Mouse (Mus musculus) v-Abl transformed pro-B cells (cell line): ENCODE results near the gene Fam20a.

Experiments used
- in situ Hi-C, 2 experiments: fragments of 400-800 bp; cut with MboI; formaldehyde crosslinking; loops; one replicate each; pipeline ENCODE4 v1.15.1; 2025; ENCODE audit not compliant: unreplicated experiment in 2 of 2

Gene Fam20a

DNA sequence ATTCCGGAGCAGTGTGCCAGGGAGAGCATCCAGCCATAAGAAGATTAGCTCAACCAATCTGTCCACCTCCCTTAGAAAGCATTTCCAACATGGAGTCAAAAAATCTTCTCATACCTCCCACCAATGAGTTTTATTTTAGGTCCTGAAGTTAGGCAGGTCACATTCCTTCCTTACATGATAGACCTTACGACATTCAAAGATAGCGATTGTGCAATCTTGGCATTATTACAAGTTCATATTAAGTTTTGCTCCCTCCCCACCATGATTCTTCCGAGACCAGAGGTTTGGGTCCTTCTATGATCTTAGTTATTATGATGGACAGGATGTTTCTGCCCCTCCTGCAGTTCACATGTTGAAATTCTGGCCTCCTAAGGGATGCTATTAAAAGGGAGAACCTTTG lies 32.5 kb downstream of the Fam20a start:
- in situ Hi-C loops: loop anchor here in 1 of 2 experiments (25.0 kb wide), 1 partner anchor 573 kb away; the partner anchor contains the start of gene Abca6

DNA sequence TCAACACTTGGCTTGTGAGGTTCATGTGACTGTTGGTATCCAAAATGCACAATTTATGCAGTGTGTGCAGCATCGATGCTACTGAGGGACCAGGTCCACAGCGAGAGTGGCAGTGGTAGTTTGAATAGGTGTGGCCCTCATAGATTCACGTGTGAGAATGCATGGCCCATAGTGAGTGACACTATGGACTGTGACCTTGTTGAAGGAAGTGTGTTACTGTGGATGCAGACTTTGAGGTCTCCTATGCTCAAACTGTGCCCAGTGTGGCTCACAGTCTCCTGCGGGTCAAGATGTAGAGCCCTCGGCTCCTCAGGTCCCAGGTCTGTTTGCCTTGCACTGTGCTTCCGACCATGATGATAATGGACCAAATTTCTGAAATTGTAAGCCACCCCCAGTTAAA lies 39.9 kb downstream of the Fam20a start:
- in situ Hi-C loops: loop anchor here in 1 of 2 experiments (25.0 kb wide), 1 partner anchor 580 kb away; the partner anchor contains the start of gene Abca6

DNA sequence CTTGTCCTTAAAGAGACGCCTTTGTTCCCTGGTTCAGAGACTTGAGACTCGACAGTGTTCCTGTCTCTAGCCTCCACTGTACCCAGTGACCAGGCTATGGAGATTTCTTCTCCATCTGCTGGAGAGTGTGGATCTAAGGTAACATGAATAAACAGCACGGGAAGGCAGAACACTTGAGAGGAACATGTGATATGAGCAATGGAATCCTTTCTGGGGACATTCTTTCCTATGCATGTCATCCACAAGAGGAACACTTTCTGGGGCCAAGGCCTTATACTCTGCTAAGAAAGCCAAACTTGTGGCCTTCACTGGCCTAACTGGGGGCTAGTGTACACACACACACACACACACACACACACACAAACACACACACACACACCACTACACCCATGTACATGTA lies 40.5 kb downstream of the Fam20a start:
- in situ Hi-C loops: loop anchor here in 1 of 2 experiments (25.0 kb wide), 1 partner anchor 581 kb away; the partner anchor contains the start of gene Abca6

DNA sequence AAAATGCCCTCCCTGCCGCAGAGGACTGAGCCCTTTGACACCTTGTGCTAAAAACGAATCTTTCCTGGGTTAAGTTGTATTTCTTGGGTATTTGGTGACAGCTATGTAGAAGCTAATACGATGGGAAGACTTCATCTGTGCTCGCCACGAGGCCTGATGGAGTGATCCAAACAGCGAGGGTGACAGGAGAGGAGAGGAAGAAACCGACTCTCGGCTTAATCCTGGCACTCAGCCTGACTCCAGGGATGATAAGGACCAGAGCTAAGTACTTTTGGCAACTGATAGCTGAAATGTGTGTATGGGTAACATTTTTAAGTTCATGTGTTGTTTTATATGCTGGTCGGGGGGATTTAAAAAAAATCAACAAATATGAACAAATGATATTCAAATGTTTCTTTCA lies 41.1 kb downstream of the Fam20a start:
- in situ Hi-C loops: loop anchor here in 1 of 2 experiments (25.0 kb wide), 1 partner anchor 581 kb away; the partner anchor contains the start of gene Abca6

DNA sequence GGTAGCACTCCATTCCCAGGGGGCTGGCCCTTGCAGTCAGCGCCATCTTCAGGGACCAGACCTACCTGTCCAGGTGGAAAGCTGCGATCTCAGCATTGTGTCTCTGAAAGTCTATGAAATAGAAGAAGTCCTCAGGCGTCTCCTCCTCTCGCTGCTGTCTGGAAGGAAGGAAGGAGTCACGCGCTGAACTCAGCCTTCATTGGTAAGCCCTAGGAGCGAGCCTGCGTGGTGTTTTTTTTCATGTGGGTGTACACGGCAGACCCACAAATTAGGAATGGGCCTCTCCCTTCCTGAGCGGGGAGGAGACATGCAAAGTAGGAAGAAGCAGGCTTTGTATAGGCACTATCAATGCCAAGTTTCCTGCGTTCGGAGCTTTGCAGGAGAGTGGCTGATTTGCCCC lies 43.8 kb downstream of the Fam20a start:
- in situ Hi-C loops: loop anchor here (10.0 to 25.0 kb wide), 2 partner anchors 584 to 587 kb away; partner anchors contain the start of gene Abca6 (in 1 of the 2)

DNA sequence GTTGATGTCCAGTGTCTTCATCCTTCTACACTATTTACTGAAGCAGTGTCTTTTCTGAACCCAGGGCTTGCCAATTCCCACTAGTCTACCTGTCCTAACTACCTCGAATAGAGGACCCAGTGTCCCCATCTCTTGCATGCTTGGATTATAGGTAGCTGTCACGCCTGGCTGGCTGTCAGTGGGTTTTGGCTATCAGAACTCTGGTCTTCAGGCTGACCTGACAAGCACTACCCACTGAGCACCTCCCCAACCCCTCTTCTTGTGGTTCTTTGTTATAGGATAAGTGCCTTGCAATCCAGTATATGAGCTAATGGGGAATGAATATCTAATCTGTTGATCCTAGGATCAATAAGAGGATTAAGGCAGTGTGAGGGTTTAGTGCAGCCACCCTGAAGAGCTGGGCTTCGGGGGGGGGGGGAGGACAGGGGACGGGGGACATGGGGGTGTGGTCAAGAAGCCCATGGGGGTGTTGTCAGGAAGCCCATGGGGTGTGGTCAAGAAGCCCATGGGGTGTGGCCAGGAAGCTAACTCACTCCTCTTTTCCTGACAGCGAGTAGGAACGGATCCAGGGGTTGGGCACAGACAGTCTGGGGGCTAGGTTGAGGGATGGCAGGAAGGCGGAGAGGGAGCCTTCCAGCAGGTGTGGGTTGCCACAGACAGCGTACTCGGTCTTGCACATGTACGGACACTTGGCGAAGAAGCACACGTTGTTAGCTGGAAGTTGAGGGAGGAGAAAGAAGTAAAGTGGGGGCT lies 45.3 kb downstream of the Fam20a start:
- in situ Hi-C loops: loop anchor here (10.0 to 25.0 kb wide), 2 partner anchors 586 to 588 kb away; partner anchors contain the start of gene Abca6 (in 1 of the 2)

- in situ Hi-C loops: loop anchor here (10.0 to 25.0 kb wide), 2 partner anchors 587 to 589 kb away; partner anchors contain the start of gene Abca6 (in 1 of the 2)
Observed at GRCm38 (mm10) chr11:109675771-109676170, 46.3 kb downstream of the Fam20a start.

DNA sequence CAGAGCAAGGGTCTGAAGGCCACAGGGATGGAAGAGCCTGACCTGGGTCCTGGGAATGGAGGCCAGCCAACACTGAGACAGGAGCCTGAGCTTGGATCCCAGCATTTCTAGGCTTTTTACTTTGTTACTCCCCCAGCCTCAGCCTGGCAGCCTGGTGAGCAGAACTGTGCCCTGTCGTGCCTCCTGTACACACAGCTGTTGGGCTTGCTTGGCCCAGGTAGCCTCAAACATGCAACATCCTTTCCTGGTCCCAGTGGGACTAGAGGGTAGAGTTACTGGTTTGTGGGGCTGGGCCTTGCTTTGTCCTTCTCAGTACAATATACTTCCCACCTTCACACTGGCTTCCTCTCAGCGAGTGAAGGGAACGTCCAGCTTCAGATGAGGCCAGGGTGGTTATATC lies 46.9 kb downstream of the Fam20a start:
- in situ Hi-C loops: loop anchor here (10.0 to 25.0 kb wide), 2 partner anchors 587 to 590 kb away; partner anchors contain the start of gene Abca6 (in 1 of the 2)

DNA sequence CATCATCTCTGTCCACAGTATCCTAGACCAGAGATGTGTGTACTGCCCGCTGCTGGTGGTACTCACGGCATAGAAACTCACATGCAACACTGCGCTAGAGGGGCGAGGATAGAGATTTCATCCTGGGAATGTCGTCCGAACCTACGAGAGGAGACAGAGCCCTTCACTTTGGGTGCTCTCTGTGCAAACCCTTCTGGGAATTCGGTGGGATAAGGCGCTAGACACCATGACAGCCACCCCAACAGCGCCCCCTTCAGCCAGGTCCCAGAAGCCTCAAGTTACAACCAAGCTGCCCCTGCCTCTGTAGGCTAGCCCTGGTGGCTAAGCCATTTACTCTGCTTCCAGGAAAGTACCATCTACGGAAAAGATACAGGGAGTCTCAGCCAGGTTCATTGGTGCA lies 47.5 kb downstream of the Fam20a start:
- in situ Hi-C loops: loop anchor here (5.0 to 25.0 kb wide), 3 partner anchors 183 to 1313 kb away; no protein-coding TSS in a partner anchor

- in situ Hi-C loops: loop anchor here (5.0 to 25.0 kb wide), 3 partner anchors 184 to 1314 kb away; no protein-coding TSS in a partner anchor
Observed at GRCm38 (mm10) chr11:109673741-109674140, 48.3 kb downstream of the Fam20a start.

DNA sequence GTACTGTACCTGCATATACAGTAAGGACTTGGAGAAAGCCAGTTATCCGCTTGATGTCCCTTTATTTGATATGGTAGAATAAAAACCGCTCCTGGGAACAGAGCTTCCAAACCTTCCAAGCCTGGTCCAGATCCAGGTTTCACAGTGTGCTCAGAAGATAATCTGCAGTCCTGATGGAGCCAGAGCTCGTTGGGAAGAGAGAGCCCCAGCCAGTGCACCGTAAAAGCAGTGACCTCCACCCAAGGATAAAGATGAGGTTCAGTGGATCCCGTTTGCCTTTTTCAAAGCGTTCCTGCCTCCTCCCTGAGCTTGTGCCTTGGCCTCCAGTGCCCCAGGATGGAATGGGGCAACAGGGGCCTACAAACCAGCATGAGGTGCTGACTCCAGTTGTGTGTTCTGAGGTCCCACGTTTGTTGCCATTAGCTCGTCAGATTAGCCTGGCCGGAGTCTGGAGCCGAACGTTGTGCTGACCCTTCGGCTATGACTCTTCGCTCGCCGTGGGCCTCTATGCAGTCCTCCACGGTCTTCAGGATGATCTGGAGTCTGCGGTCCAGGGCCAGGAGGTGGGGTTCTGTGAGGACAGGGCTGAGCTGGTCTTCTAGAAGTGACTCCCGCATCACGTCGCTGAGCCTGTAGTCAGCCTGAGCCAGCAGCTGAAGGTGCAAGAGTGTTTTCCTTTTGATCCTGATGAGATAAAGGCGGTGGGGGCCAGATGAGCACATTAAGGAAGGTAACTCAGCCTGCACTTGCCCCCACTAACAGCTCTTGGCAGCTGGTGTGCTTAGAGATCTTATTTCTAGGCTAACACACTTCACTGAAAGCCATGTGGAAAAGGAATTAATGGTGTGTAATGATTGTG lies 49.0 kb downstream of the Fam20a start:
- in situ Hi-C loops: loop anchor here (5.0 to 25.0 kb wide), 3 partner anchors 184 to 1314 kb away; no protein-coding TSS in a partner anchor

DNA sequence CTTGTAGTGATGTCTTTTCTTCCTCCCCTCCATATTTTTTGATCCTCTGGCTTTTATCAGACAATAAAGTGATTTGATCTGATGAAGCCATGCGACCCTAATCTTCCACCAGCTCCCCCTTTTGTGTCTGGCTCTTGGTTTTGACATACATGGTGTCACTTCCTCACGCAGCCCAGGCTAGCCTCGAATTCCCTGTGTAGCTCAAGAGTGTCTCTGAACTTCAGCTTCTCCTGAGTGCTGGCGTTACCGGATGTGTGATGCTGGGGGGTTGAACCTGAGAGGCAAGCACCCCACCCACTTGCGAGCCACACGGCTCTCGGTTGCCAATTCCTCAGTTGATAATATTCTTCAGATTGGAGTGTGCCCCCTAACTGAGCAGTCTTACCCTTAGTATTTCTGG lies 49.7 kb downstream of the Fam20a start:
- in situ Hi-C loops: loop anchor here (5.0 to 25.0 kb wide), 3 partner anchors 185 to 1315 kb away; no protein-coding TSS in a partner anchor

- in situ Hi-C loops: loop anchor here (5.0 to 25.0 kb wide), 3 partner anchors 185 to 1315 kb away; no protein-coding TSS in a partner anchor
Observed at GRCm38 (mm10) chr11:109672021-109672324, 50.1 kb downstream of the Fam20a start.

DNA sequence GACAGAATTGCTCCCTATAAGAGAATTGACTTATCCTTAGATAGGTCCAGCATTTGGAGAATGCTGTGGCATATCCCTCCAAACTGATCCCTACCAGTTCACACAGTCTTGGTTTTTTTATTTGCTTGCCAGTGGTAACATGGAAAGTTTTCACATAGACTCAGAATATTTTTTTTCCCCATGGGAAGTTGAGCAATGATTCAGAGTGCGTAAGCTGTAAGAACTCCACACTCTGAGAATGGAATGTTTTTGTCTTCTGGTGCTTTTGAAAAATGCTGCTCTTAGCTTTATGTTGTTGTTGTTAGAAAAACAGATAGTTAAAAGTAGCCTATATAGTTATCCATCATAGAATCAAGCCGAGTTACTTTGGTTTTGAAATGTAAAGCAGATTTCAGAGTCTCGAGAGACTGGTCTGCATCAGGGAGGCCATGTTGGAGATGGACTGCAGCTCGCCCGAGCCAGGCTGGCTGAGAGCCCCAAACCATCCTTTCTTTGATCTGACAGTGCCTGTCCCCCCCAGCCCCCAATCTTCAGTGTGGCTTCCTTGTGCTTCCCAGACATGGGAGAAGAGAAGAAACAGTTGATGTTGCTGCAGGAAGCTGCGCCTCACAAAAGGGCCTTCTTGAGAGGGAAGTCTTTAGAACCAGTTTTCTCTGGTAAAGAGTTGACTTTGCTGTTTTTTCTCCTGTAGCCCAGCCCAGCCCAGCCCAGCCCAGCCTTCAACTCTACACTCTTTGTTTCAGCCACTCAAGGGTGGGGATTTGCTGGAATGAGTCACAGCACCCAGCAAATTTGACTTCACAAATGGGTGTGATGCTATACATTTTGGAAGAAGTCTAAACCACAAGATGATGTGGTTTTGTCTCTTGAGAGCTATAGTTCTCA lies 50.7 kb downstream of the Fam20a start:
- in situ Hi-C loops: loop anchor here (5.0 to 25.0 kb wide), 3 partner anchors 186 to 1316 kb away; no protein-coding TSS in a partner anchor

GRCm38 (mm10) chr11:109670026-109670916 lies 51.8 kb downstream of the Fam20a start:
- in situ Hi-C loops: loop anchor here (5.0 to 25.0 kb wide), 3 partner anchors 187 to 1317 kb away; no protein-coding TSS in a partner anchor

GRCm38 (mm10) chr11:109669149-109669708 lies 52.9 kb downstream of the Fam20a start:
- in situ Hi-C loops: loop anchor here in 1 of 2 experiments (25.0 kb wide), 1 partner anchor 1318 kb away; no protein-coding TSS in a partner anchor

DNA sequence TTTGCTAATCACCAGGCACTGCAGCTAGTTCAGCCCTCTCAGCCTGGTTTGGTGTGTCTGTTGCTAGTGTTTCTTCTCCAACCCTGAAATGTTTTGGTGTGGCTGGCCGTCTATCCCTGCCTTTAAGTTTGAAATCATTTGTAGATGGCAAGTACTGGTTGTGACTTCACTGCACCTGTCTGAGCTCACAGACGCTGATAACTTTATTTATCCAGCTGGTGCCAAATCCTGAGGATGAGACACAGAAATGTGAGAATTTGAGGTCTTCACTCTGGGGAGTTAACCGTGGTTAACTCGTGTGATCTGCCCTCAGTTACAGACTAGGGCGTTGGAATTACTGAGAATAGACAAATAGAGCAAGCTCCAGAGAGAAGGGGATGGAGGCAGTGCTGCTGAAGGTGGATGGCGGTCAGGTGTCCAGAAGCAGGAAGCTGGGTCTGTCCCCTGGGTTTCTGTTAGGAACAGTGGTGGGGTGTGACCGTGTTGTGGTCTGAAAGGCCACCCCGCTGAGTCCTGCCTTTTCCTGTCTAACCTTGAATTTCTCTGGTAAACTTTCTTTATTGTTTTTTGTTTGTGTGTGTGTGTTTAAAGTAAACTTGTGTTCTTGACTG lies 53.9 kb downstream of the Fam20a start:
- in situ Hi-C loops: loop anchor here in 1 of 2 experiments (25.0 kb wide), 1 partner anchor 1319 kb away; no protein-coding TSS in a partner anchor
